Mouse (Mus musculus) cerebellum, postnatal 25 days (tissue): ENCODE data around the gene Plcl2.
A peak's percentile ranks its signal among the peaks of the same experiment; 100 is the strongest.

Source experiments
- DNase-seq, 2 experiments: peaks; one replicate each; pipeline ENCODE4 v3.0.0; 2021; ENCODE audit warnings: mixed read lengths in 2 of 2

Gene Plcl2

DNA sequence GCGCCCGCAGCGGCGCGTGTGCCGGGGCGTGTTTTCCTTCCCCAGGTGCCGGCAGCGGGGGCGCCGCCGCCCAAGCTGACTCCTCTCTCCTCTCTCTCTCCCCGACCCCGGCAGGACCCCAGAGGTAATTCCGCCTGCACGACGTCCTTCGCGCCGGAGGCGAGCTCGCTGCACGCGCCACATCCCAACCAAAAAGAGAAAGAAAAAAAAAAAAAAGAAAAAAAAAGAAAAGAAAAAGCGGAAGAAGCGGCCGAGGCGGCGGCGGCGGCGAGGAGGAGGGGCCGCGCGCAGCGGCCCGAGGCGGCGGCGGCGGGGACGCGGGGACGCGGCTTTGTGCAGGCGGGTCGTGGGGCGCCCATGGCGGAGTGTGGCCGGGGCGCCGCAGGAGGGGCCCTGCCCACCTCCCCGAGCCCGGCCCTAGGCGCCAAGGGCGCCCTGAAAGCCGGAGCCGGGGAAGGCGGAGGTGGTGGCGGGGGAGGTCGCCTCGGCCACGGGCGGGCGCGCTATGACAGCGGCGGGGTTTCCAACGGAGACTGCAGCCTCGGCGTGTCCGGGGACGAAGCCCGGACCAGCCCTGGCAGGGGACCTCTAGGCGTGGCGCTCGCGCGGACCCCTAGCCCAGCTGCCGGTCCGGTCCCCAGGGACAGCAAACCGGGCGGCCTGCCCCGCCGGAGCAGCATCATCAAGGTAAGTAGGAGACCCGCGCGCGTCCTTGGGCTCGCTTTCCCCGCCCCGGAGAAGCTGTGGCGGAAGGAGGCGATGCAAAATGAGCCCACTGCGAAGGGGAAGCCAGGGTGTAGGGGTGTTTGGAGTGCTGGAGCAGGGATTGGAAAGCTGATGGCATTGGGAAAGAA is at the start of gene Plcl2:
TSS of gene Plcl2 (plus strand) at position 153 of the 854 bp plus-strand sequence.
- peak; percentile 76 to 83 for DNase-seq

- no peak for DNase-seq
These were observed 48.9 kb upstream of the Plcl2 start for GRCm38 (mm10) chr17:50460301-50460700.

DNA sequence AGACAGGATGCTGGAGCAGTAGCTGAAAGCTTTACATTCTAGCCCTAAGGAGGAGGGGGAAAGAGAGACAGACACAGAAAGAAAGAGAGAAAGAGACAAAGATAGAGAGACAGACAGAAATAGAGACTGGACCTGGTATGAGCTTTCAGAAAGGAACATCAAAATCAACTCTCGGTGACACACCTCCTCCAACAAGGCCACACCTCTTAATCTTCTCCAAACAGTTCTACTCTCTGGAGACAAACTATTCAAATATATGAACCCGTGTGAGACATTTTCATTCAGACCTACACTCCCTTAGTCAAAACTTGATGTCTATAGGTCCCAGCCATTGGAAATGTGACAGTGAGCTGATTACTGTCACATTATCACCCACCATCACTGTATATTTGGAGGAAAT is 41.8 kb upstream of the Plcl2 start:
- DNase-seq: no peak

- DNase-seq: no peak
These were observed 40.1 kb upstream of the Plcl2 start for GRCm38 (mm10) chr17:50469126-50469525.

- DNase-seq: peak in 1 of 2 experiments; percentile 23
These were observed 39.4 kb upstream of the Plcl2 start for GRCm38 (mm10) chr17:50469543-50470431.

- peak; percentile 21 for DNase-seq
These were observed 38.6 kb upstream of the Plcl2 start for GRCm38 (mm10) chr17:50470432-50471078.

DNA sequence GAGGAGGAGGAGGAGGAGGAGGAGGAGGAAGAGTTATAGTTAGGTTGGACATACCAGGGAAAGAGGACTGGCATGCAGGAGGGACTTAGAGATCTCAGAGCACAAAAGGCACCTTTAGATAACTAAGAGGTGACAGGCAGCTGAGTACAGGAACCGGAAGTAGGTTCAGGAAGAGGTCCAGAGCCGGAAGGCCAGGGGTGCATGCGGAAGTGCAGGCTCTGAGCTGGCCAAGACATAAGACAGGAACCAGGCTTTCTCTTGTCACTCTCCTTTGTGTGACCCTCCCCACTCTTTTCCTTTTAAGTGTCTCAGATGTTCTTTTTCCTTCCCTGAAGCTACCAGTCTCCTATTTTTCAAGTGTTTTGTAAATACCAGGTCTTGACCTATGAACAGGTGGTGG is 38.0 kb upstream of the Plcl2 start:
- DNase-seq: no peak

DNA sequence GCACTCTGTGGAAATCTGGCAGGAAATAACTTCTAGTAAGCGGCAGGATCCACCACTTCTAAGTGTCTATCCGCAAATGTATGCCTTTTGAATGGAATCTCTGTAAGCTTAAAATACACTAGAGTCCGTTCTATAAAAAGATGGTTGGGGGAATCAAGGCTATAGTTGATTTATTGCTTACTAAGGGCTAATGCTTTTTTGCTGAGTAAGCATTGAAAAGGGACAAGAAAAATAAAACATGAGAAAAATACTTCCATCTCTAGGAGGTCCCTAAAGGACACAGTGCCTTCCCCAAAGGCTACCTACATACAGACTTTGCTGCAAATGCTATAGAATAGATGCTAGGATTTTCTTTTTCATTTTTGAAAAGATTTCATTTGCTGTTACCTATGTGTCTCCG is 31.9 kb upstream of the Plcl2 start:
- no peak for DNase-seq

- no peak for DNase-seq
These were observed 28.3 kb upstream of the Plcl2 start for GRCm38 (mm10) chr17:50480867-50481266.

GRCm38 (mm10) chr17:50483700-50484099 is 25.5 kb upstream of the Plcl2 start:
- no peak for DNase-seq

DNA sequence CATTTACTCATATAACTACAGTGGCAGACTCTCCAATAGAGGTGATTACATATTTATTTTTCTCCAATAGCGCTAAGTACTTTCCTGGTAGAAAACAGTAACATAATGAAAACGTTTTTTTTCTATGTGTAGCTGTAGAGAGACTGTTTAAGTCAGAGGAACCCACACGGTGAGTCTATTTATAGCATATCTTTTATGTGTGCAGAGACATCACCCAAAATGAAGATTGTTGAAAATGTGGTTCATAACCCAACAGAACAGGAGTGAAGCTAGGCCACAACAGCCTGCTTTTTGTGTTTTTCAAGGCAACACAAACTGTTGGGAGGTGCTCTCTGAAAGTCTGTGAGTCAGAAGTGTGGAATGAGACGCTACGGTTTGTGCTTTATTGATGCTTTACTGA is 24.2 kb upstream of the Plcl2 start:
- DNase-seq: no peak

DNA sequence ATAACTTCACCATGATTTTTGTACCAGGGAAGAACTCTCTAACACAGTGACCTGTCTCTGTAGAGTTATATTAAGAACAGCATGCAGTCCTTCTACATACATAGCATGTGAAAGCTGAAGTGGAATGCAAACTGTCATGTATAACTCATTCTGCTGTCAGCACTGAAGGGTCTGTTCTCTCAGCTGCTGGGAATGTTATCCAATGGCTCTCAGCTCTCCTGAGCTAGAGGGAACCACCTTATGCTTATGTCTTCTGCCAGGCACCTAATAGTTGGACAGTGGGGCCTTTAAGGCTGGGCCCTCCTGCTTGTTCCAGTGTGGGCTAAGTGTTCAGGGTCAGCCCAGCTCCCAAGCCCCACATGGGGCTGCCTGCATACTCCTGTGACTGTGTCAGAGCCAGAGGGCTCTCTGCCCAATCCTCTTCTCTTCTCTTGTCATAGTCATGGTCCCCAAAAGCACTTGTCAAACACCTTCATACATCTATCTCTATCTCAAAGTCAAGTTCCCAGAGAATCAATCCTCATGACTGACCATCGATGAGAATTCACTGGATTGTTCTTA is 22.1 kb upstream of the Plcl2 start:
- DNase-seq: no peak

GRCm38 (mm10) chr17:50487670-50488069 is 21.5 kb upstream of the Plcl2 start:
- no peak for DNase-seq

DNA sequence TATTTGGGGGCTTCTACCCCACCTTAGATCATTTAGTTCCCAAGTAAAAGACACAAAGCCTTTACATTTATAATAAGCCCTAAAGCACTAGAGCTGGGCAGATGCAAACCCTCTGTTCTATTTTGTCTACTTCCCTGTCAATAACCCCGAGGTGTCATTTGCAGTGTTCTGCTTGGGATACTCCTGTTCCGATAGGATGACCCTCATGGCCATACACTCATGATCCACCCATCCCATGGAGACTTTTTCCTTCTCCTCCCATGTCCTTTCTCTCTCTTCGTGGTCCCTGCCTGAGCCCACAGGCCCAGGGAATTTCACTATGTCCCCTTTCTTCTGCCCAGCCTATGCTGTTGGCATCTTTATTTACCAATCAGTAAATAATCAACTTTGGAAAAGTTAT is 20.8 kb upstream of the Plcl2 start:
- DNase-seq: no peak

DNA sequence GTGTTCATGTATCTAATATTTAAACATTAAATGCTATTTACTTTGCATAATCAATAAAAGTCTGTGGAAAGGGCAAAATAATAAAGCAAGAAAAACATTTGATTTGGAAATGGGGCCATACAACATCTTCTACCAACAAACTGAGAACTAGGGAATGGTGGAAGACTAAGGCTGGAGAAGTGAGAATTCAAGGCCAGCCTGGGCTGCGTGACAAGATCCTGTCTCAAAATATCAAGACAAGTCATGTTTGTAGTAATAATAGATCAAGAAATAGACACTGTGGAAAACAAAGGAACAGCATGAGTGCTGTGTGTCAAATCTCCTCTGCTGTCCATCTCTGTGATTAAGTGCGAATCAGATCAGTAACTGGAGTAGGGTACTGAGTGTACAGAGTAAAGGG is 20.3 kb upstream of the Plcl2 start:
- DNase-seq: no peak

DNA sequence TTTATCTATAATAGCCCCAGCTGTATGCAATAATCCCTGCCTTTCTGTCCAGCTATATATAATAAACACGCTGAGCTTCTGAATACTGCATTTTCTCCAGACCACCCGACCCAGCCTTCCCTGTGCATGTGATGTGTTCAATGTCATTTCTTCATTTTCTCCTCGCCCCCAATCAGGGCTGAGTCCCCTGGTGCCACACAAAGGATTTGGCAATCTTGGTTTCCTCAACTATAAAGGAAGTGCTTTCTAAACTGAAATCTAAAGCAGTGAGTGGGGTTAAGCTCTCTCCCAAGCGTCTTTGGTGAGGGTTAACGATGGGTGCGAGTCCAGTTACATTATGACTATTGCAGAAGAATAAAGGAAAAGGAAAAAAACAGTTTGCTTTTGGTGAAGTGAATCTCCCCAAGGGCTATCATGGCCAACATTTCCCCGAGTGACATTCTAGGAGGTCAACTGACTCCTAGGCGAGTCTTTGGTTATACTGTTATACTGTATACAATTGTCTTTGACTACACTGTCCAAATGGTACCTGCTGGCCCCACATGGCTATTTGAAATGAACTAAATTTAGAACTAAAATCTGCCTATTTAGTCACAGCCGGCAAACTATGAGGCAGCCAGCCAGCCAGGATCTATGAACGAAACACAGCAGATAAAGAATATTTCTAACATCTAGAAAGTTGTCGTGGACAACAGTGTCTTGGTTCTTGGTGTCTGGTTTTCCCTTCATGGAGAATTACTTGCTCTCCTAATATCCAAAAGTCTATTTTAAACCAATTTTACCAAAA is 18.4 kb upstream of the Plcl2 start:
- DNase-seq: peak; percentile 32 to 60

GRCm38 (mm10) chr17:50491496-50491895 is 17.7 kb upstream of the Plcl2 start:
- DNase-seq: no peak

DNA sequence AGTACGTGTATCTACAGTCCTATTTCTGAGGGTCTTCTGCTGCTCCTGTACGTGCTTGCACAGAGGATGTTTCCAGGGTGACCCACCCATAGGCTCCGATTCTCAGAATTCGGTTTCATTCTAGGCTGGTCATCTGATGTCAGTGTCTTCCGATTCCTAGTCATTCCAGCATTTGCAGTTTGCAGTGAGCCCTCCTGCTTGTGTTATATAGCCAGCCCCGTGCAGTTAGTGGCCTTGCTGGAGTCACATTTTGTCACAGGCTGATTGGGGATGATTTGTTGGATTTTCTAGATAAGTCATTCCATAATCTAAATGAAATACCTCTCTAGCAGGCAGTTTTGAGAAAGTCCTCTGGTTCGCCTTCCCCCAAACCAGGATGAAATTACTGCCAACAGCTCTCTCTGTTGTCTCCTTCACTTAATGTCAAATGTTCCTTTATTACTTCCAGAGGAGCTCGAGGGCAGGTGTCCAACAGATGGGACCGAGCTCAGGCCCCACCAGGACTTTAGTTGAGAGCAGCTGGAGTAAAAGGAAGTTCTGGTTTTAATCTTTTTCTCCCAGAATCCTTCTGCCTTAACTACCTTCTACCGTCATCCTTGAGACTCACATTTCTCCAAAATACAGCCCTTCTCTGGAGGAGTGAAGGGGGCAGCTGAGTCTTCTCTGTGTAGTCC is 13.8 kb upstream of the Plcl2 start:
- DNase-seq: no peak

GRCm38 (mm10) chr17:50498062-50498697 is 11.0 kb upstream of the Plcl2 start:
- no peak for DNase-seq

DNA sequence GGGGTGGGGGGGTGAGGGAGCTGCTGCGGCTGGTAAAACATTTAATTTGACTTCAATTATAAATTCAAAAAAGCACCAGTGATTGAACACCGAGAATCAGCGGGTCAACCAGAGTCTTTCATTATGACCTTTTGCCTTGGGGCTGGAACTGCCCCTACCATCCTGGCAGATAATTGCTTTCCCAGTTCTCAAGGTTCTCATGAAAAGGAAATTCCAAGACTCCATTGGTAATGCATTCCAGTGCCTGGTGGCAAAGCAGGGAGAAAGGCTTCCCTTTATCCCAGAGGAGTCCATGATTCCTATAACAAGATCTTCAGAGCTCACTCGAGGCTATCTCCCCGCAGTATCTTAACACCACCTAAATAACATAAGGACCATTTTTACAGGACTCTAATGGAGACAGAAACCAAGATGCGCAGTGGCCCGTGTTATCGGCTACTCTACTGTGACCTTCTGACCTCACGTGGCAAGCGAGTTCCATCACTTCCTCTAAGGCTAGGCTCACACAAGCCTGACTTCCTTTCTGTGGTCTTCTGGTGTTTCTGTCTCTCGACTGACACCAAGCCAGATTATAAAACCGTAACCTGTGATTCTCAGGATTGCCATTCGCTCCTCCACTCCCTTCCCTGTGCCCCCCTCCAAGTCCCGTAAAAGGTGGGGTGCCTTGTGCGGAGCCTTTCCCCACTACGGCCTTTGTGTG is 10.0 kb upstream of the Plcl2 start:
- no peak for DNase-seq
